Mouse (Mus musculus) kidney, postnatal 36 days (tissue): Measurements from ENCODE around the gene Rbm20.

Experiments
- DNase-seq, 2 experiments: peaks; one replicate each; pipeline ENCODE4 v3.0.0; 2021 to 2022; ENCODE audit warnings: mixed read lengths in 2 of 2

Gene Rbm20

DNA sequence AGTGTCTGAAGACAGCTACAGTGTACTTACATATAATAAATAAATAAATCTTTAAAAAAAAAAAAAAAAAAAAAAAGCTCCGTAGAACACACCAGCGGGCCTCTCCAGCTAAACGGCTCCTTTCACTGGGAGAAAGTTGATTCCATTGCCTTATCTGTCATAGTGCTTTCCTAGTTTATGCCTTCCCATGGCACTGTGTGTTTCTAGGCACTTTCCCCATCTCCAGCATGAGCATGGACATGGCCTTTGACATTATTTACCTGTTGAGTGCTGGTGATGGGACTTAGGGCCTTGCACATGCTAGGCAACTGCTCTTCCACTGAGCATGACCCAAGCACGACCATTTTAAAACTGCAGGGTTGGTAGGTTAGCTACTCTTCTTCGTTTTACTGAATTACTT lies 46.9 kb downstream of the Rbm20 start:
- DNase-seq, result no peak

DNA sequence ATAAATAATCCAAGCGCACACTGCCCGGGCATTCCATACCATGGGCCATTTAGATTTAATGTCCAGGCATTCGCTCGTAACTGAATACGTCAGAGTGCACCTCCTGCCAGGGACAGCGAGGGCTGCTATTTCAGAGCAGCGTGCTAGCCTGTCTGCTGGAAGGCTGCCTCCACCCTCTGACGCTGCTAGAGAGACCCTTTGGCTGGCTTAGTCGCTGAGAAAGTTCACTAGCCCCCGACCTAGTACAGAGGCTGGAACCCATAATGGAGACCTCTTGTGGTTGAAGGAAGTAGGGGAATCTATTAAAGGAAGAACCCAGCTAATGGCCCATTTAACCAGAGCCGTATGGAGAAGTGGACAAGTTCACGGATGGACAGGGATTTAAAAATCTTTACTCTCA lies 49.2 kb downstream of the Rbm20 start:
- peak; percentile 1 to 15 for DNase-seq

DNA sequence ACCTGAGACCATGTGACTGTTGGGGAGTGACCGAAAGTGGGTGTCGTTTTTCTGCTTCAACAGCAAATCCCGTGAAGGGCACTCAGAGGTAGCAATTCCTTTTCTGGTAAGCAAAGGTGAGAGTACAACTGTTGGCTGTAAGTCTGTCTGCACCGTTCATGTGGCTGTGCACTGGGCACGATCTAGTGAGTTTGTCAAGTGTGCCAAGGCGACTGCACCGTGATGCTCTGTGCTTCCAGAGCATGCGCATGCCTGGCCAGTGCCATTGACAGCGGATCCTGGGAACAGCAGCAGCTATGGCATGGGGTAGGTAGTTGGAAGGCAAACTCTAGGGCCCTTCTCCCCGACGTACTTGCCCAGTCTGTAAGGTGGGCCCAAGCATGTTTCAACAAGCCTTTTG lies 49.6 kb downstream of the Rbm20 start:
- no peak for DNase-seq

DNA sequence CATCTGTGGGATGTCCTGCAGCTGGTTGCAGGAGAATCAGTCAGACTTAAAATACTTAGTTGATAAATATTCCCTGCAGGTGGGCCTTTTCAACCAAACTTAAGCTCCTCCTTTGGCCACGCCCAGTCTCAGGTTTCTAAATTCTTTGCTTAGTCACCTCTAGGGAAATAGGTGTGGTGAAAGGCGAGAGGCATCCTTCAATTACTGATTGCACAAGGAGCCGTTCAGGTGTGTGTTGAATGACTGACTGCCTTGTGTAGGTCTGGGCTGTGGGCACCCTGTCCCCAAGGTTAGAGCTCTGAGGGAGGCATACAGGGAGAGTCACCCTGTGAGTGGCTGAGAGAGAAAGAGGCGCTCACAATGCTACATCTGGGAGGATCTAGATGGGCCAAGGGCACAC lies 50.2 kb downstream of the Rbm20 start:
- peak in 1 of 2 experiments; percentile 5 for DNase-seq

DNA sequence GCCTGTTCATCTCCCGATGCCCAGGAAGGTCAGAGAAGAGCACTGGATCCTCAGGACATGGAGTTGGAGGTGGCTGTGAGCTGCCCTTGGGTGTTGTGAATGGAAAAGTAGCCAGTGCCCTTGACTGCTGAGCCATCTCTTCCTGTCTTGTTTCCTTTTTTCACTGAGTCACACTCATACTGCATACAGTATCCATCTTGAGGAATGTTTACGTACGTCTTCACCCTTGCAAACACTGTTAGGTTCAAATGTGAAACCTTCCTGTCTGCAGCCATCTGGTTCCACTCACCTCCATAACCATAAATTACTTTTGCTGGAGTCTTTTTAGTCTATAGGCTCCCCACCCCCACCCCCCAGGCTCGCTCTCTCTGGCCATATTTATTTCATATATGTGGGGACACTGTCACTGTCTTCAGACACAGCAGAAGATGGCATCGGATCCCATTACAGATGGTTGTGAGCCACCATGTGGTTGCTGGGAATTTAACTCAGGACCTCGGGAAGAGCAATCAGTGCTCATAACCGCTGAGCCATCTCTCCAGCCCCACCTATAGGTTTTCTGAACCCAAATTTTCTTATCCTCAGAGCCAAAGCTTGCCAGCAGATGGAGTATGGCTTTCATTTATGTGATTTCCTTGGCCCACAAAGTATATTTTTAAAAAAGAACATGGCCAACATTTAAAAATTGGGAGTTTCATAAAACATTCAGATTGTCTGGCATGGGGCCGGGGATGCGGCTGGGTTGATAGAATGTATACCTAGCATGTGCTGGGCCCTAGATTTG lies 51.0 kb downstream of the Rbm20 start:
- no peak for DNase-seq

DNA sequence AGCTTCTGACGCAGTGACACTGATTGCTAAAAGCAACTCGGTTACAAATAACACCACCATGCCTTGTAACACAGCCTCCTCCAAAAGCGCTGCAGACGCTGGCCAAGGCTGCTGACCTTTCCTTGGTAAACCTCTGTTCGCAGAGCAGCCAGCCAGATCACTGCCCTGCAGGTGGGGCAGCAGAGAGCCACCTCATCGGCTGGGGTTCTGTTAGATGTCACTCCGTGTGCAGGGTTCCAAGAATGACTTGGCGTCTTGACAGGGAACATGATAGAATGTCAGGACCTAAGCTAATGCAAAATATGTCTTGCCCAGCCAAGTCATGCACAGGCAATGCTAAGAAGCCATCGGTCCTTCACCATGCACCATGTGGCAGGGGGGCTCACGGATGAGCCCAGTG lies 52.8 kb downstream of the Rbm20 start:
- no peak for DNase-seq

DNA sequence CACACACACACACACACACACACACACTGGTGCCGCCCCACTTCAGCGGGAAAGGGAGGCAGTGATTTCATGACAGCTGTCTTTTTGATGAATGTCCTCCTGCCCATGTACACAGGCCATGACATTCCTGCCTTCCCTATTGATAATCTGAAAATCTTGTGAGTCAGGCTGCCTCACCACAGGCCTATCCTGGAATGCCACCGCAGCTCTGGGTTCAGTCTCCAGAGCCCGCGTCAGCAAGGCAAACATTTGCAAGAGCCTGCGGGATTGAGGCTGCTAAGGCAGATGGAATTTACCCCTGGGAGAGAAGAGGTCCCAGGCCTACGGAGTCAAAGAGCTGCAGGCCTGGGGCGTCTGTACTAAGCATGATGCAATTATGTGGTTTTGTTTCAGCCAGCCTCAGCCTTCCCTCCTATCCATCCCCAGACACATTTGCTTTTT lies 54.7 kb downstream of the Rbm20 start:
- DNase-seq, result no peak

DNA sequence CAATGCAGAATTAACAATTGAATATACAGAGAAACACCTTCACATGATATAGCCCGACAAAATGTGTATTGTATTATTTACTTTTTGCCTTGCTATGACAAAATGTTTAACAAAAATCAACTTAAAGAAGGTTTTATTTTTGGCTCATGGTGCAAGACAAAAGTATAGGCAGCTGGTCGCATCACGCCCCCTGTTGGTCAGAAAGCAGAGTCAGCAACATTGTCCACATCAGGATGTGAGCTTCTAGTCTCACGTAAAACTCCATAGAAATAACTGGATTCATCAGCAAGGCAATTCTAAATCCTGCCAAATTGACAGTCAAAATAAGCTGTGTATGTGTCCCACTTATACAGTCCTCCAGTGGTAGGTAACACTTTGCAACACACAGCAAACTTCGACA lies 57.7 kb downstream of the Rbm20 start:
- peak in 1 of 2 experiments; percentile 25 for DNase-seq

DNA sequence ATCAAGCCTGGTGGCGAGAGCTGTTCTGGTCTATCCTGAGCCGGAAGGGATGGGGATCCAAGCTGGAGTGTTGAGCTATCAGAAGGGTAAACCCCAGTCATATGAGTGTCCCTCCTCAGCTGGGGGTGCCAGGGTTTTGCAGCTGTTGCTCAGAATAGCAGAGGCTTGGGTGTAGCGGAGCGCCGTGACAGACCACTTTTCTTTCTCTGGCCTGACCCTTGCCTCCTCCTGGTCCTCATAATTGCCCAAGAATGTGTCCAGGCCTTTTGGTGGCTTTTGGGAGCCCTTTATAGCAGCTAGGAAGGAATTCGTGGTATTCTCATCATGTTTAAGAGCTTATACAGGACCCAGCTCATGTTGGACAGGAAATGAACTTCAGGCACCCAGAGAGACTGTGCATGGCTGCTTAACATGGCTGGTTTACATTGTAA lies 61.6 kb downstream of the Rbm20 start:
- DNase-seq, result no peak

DNA sequence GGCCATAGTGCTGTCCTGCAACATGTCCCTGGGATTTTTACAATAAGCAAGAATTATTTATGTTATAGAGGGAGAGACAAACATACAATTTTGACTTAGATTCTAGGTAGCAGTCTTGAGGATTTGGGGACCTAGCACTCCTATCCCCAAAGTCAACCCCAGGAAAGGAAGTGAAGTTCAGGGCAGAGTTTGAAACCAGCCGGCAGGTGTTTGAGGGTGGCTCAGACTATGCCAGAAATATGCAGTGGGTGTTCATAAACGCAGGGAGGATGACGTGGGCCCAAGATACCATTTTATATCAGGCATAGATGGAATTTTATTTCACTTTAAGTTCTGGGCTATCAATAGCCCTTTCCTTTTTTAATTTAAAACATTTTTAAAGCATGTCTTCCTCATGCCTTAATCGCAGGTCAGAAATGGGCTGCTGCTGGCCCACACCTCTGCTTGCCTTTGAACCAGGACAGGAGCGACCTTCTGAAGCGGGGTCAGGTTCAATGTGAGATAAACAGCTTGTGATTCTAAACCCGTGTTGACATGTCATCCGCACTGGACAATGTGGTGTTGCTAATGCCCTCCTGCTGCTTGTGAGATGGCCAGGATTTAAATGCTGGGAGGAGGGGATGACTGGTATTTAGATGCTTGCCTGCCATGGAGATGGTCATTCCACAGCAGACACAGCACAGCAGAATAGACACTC lies 62.6 kb downstream of the Rbm20 start:
- no peak for DNase-seq

DNA sequence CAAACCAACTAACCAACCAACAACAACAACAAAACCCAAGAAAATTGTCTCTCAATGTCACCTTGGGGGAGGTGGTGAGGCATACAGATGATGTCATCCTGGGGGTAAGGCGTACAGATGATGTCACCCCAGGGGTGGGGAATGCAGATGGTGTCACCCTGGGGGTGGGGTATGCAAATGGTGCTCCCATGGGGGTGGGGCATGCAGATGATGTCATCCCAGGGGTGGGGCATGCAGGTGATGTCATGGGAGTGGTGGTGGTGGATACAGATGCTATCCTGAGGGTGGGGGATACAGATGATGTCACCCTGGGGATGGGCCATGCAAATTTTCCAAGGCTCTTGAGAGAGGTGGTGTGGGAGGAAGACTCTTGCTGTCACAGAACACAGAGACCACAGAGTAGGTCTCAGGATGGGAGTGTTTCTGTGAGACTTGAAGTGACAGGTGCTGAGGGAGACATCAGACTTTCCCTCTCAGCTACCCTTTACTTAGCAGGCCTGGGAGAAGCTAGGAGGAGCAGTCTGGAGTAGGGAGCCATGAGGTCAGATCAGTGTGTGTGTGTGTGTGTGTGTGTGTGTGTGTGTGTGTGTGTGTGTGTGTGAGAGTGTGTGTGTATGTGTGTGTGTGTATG lies 63.8 kb downstream of the Rbm20 start:
- DNase-seq, result no peak

DNA sequence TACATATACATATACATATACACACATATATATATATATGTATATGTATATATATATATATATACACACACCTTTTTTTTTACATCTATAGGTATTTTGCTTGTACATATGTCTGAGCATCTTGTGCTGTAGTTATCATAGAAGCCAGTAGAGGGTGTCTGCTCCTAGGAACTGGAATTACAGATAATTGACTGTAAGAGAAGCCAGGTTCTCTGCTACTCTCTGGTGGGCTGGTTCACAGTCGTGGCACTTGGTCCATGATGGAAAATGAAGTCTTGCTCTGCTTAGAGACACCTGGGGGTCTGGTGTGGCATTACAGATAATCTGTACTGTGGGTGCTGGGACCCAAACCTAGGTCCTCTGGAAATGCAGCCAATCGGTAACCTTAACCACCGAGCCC lies 64.8 kb downstream of the Rbm20 start:
- DNase-seq, result no peak

DNA sequence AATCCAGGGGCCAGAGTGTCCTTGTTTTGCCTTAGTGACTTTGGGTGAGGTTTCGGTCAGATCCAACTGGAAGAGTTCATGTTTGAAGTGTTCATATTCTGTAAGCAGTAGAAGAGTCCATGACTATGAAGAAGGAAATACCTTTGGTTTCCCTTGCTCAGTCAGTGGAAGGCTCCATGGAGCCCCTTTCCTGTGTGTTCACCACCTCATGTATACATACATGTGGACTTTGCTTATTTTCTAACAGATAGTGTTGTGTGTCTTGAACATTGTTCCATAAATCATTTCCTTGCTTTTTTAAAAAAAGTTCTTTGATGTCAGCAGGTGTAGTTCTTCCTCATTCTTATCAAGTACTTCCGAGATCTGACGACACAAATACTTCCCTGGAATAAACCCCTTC lies 68.2 kb downstream of the Rbm20 start:
- DNase-seq, result no peak

DNA sequence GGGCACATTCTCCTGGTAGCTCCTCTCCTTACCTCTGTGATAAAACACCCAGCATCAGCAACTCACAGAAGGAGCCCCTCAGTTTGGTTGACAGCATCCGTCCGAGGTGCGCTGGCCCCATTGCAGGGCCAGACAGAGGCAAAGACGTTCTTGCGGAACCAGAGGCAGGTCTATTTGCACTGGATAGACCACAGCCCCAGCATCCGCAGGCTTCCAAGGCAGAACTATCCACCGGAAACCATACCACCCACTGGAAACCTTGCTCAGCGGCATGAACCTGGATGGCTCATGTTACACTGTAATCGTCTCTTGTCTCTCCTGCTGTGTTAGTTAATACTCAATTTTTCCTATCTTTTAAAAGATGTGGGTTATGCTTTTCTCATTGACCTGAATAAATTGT lies 69.0 kb downstream of the Rbm20 start:
- DNase-seq, result no peak

DNA sequence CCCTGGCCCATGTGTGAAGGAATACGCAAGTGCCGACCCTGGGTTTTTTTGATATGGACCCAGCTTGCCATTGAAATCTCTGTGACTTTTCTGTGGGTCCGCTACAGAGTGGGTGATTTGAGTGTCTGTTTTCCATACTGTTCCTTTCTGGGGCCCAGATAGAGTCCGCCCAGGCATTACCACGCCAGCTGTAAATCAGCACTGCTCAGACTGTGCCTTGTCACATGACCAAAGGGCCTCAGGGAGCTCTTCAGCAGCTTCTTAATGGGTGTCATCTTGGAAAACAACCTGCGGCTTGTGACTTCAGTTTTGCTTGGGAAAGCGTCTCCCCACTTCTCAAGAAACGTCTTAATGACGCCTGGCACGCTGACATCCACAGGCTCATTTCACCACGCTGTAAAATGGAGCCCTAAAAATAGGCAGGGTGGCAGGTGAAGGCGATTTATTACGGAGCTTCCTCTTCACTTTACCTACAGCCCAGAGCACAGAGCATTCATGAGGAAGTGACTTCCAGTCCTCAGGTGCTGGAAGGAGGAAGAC lies 71.2 kb downstream of the Rbm20 start:
- no peak for DNase-seq

DNA sequence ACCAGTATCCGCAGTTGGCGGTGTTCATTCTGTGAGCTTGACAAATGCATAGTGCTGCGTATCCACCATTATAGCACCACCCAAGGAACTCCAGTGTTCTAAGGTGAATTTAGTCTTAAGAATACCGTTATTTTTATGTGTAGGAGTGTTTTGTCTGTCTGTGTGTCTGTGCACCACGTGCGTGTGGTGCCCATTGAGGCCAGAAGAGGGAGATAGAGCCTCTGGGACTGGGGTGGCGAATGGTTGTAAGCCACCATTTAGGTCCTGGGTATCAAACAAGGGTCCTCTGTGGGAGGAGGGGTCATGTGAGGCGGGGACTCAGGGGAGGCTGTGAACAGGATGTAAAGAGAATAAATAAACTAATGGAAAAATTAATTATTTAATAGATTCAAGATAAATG lies 72.2 kb downstream of the Rbm20 start:
- DNase-seq, result no peak

DNA sequence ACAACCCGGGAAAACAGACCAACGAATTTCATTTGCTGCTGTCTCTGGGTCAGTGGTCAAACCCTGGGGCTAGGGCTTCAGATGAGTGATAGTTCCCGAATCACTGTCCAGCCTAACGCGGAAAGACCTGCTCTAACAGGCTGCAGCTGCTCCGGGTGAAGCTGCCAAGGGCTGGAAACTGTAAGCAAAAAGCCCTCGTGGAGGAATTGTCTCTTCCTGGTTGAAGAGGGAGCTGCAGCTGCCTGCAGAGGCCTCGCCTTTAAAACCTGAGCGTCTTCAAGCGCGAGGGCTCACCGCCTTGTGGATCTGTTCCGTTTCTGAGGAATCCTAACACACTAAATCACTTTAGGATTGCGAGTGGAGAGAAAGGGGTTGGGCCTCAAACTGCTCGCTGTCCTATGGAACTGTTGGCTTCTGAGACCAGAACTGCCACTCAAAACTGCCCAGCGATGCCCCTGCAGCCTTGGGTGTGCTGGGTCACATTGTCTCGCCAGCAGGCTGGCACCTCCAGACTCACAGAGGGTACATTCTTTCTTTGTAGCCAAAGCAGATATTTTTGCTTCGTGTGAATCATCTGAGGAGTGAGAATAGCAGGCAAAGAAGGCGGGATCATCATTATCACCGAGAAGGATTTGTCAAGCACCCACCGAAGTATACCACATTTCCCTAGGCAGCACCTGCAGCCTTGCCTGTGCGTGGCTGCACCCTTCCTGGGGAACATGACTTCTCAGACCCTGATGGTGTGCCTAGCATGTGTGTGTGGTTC lies 74.5 kb downstream of the Rbm20 start:
- DNase-seq, result no peak

DNA sequence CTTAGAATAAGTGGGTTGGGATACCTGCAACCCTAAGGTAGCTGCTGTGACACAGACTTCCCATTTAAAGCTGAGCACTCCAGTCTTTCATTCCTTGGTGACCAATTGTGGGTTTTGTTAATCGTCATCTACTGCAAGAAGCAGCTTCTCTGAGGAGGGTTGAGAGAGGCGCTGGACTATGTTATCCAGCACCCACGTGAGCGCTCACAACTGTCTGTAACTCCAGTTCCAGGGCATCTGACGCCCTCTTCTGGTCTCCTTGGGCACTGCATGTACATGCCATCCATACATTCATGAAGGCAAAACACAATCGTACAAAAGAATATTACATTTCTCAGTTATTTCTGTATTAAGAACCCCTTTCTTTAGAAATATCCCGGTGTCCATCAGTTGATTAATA lies 75.9 kb downstream of the Rbm20 start:
- peak in 1 of 2 experiments; percentile 10 for DNase-seq

DNA sequence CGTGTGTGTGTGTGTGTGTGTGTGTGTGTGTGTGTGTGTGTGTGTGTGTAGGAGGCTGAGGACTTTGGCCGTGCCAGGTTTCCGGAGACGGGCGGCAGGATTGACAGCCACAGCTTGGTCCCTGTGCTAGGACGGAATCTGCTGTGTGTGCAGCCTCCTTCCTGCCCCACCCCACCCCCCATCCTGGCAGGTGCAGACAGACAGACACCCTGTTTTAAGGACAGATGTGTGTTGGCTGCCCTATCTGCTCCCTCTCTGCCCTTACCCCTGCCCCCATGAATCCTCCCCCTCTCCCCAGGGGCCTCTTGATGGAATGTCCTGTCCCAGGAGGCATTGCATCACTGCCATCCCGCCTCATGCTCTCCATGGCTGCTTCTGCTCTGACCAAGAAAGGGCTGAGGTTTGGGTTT lies 77.3 kb downstream of the Rbm20 start:
- DNase-seq, result peak; percentile 15 to 43

DNA sequence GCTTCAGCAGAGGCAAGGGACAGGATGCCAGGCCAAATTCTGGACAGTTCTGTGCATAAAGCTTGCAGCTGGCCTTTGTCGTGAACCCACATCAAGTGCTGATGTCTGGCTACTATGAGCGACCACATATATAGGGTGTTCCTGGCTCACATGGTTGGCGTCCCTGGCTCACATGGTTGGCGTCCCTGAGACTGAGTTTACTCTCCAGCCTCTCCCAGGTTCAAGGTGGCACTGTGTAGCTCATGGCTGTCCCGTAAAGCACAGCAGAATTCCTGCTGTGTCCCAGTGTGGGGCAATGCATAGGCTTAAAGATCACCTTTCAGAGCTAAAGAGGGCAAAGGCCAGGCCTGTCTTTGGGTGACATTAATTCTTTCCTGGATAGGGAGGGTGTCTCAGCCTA lies 78.2 kb downstream of the Rbm20 start:
- no peak for DNase-seq

DNA sequence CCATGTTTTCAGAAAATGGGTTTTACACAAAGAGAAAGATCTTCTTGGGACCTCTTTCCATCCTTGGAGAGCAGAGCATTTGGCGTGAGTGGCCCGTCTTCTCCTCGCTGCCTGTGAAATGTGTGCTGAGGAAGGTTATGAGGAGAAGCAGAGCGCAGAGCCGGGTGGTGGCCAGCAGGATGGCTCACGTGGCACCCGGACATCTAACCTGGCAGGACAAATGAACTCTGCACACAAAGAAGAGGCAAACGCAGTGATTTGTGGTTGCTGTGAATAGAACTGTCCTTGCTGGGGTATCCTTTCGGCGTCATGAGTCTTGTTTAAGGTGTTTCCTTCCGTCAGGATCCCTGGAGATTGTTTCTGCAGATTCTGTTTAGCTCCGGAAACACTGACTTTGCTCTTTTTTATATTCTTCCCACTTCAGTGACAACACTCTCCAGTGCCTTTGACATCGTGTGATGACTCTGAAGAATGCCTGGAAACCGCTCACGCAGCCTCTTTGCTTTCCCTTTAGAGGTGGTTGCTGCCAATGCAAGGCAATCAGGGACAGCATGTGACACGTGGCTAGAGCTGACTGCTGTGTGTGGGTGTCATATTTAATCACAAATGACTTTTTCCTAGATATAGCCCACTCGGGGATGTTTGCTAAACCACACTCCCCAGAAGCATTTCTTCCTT lies 80.5 kb downstream of the Rbm20 start:
- DNase-seq, result no peak

DNA sequence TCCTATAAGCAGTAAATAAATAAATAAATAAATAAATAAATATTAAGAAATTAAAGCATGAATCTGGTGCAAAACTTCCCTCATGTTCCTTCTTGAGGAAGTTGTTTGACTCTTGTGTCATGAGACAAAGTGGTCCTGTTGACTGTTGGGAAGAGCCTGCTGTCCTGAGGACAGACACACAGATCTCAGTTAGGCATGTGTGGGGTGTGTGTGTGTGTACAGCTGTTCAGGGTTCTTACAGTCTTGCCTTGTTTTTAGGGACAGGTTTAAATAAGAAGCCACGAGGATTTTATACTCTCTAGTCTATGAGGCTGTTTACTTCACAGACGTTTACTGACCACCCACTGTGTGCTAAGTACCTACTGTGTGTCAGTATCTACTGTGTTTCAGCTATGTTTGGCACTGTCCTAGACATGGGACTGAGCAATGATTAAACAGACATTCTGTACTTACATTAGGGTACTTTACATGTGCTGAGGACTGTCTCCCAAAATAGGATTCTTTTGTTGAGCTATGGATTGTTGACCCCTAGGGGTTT lies 81.8 kb downstream of the Rbm20 start:
- no peak for DNase-seq
